Mouse (Mus musculus) heart, adult 2 months (tissue): Measurements from ENCODE around the gene Gm42372. TPM values are rescaled to one million over a fixed set of nuclear protein-coding genes. Genes with fewer than 3 reads are reported as not detected.

Experiments used
- DNase-seq, 2 experiments: peaks; one replicate each; pipeline ENCODE4 v3.0.0; 2021
- H3K27ac ChIP-seq: fragments of 200-600 bp; 2 replicates; pipeline ENCODE4 v1.8.1; 2022
- H3K27me3 ChIP-seq: fragments of 200-500 bp; 2 replicates; pipeline ENCODE4 v1.6.1; 2012; ENCODE audit warnings: mild to moderate bottlenecking, low read length, inconsistent platforms, mixed read lengths; ENCODE audit not compliant: control insufficient read depth, insufficient read depth
- H3K36me3 ChIP-seq: fragments of 200-500 bp; 2 replicates; pipeline ENCODE4 v1.6.1; 2012; ENCODE audit warnings: low read length, inconsistent platforms; ENCODE audit not compliant: control insufficient read depth, insufficient read depth
- H3K4me1 ChIP-seq: fragments of 200-500 bp; 2 replicates; pipeline ENCODE4 v1.6.1; 2011; ENCODE audit warnings: low read length; ENCODE audit not compliant: control insufficient read depth, insufficient read depth
- H3K4me3 ChIP-seq: fragments of 200-600 bp; 2 replicates; pipeline ENCODE4 v1.8.1; 2022
- H3K79me2 ChIP-seq: fragments of 200-500 bp; replicated peaks from 2 replicates; pipeline ENCODE4 v1.6.1; 2012; ENCODE audit warnings: mild to moderate bottlenecking, inconsistent platforms, low read length, moderate library complexity, mixed read lengths; ENCODE audit not compliant: control insufficient read depth, insufficient read depth
- H3K9ac ChIP-seq: fragments of 200-500 bp; 2 replicates; pipeline ENCODE4 v1.6.1; 2012; ENCODE audit warnings: low read depth, mild to moderate bottlenecking, control low read depth, inconsistent platforms, low read length, mixed read lengths
- CTCF ChIP-seq: fragments of 200-600 bp; IDR thresholded peaks from 2 replicates; pipeline ENCODE4 v1.8.1; 2022; ENCODE audit warnings: antibody characterized with exemption, mild to moderate bottlenecking, moderate library complexity
- EP300 ChIP-seq: fragments of 200-500 bp; IDR thresholded peaks from 2 replicates; pipeline ENCODE4 v1.6.1; 2011; ENCODE audit warnings: low read depth, low read length, control low read depth; ENCODE audit not compliant: insufficient read depth
- POLR2A ChIP-seq: fragments of 200-500 bp; IDR thresholded peaks from 2 replicates; pipeline ENCODE4 v1.6.1; 2011; ENCODE audit warnings: mild to moderate bottlenecking, low read depth, low read length, control low read depth; ENCODE audit not compliant: insufficient read depth
- WGBS: fragments of 180-500 bp; shearing (Covaris S2); methylation state at CpG from one replicate; pipeline ENCODE4 v1.1.7; 2018; 5-methylcytosine and 5-hydroxymethylcytosine counted together
- intact Hi-C: fragments of 180-260 bp; cut with DNase I; formaldehyde crosslinking; loops from one replicate; pipeline ENCODE4 v1.15.1; 2025
- polyA plus RNA-seq: library from polyadenylated mRNA; depleted of rRNA; stranded (reverse); fragments of >200 nt; gene quantifications from 2 replicates; pipeline ENCODE4 v1.2.3, GENCODE M21; 2012
- total RNA-seq, 2 experiments: library from RNA; stranded (reverse); gene quantifications; 2 replicates each; pipeline ENCODE4 v1.2.3; 2021

The Gm42372 gene
- total and polyA plus RNA-seq, 3 experiments, result not detected

GRCm38 (mm10) chr7:17025505-17025894 is 42.6 kb downstream of the Gm42372 start:
- WGBS, result 45% methylated on average over 4 of the region's 4 CpGs
- TF ChIP-seq EP300, result no peak
- no peak for TF ChIP-seq CTCF
- TF ChIP-seq POLR2A, result no peak
- H3K4me3 ChIP-seq, result no peak overlapping the region
- peak overlapping the region; percentile 71 for H3K27ac ChIP-seq
- DNase-seq, result no peak
- peaks cover 2% of the 10 kb centered on the region for H3K36me3 ChIP-seq
- H3K9ac ChIP-seq, result peak overlapping the region; percentile 43
- H3K4me1 ChIP-seq, result peaks cover 39% of the 10 kb centered on the region
- intact Hi-C loops, result no loop called here
- H3K27me3 ChIP-seq, result no peaks in the 10 kb centered on the region
- peaks cover 12% of the 10 kb centered on the region; the same call in 1 of the 2 replicates for H3K79me2 ChIP-seq

- 40% methylated on average over 9 of the region's 9 CpGs for WGBS
- Histone ChIP-seq H3K9ac (peak overlapping the region; percentile 43), H3K4me3 (no peak overlapping the region), H3K79me2 (peaks cover 12% of the 10 kb centered on the region; the same call in 1 of the 2 replicates), H3K4me1 (peaks cover 39% of the 10 kb centered on the region), H3K27ac (no peak overlapping the region), H3K27me3 (no peaks in the 10 kb centered on the region), H3K36me3 (peaks cover 2% of the 10 kb centered on the region)
- TF ChIP-seq EP300, result no peak
- TF ChIP-seq CTCF, result no peak
- no peak for TF ChIP-seq POLR2A
- DNase-seq, result no peak
- intact Hi-C loops, result loop anchor here (2.0 kb wide), 2 partner anchors 23 to 31 kb away; no protein-coding TSS in a partner anchor
Observed at GRCm38 (mm10) chr7:17025896-17026622, 43.2 kb downstream of the Gm42372 start.

GRCm38 (mm10) chr7:17026710-17027587 is 44.1 kb downstream of the Gm42372 start:
- Histone ChIP-seq H3K9ac (peak overlapping the region; percentile 98), H3K27ac (peak overlapping the region; percentile 97), H3K4me1 (peaks cover 39% of the 10 kb centered on the region), H3K4me3 (peak overlapping the region; percentile 87), H3K79me2 (peaks cover 10% of the 10 kb centered on the region; the same call in 1 of the 2 replicates), H3K36me3 (peaks cover 2% of the 10 kb centered on the region), H3K27me3 (no peaks in the 10 kb centered on the region)
- no peak for DNase-seq
- TF ChIP-seq EP300, result 0 out of 2 replicates have a peak, but pooled peaks have one; percentile 9
- TF ChIP-seq CTCF, result peak; percentile 64
- no peak for TF ChIP-seq POLR2A
- intact Hi-C loops, result loop anchor here (2.0 kb wide), 2 partner anchors 24 to 30 kb away; no protein-coding TSS in a partner anchor
- 2% methylated on average over 24 of the region's 24 CpGs for WGBS

GRCm38 (mm10) chr7:17027588-17028343 is 44.9 kb downstream of the Gm42372 start, which contains the start of gene Ppp5c:
TSS of gene Ppp5c (minus strand) at chr7:17027924.
- TF ChIP-seq POLR2A (peak; percentile 62), EP300 (0 out of 2 replicates have a peak, but pooled peaks have one; percentile 21), CTCF (no peak)
- H3K27ac ChIP-seq, result peak within 1 kb of the TSS; percentile 97
- under 1% methylated on average over 58 of the region's 58 CpGs for WGBS
- peaks cover 2% of the 10 kb centered on the region for H3K36me3 ChIP-seq
- H3K9ac ChIP-seq, result peak within 1 kb of the TSS; percentile 98
- no peaks in the 10 kb centered on the region for H3K27me3 ChIP-seq
- H3K79me2 ChIP-seq, result peaks cover 7% of the 10 kb centered on the region; the same call in 1 of the 2 replicates
- H3K4me1 ChIP-seq, result peaks cover 38% of the 10 kb centered on the region
- intact Hi-C loops, result loop anchor here (2.0 kb wide), 3 partner anchors 23 to 29 kb away; no protein-coding TSS in a partner anchor
- peak within 1 kb of the TSS; percentile 87 for H3K4me3 ChIP-seq
- peak; percentile 90 to 93 for DNase-seq

GRCm38 (mm10) chr7:17028923-17029322 is 46.0 kb downstream of the Gm42372 start:
- WGBS, result 79% methylated on average over 7 of the region's 7 CpGs
- TF ChIP-seq EP300 (no peak), POLR2A (no peak), CTCF (no peak)
- no peaks in the 10 kb centered on the region for H3K27me3 ChIP-seq
- peaks cover 27% of the 10 kb centered on the region for H3K4me1 ChIP-seq
- intact Hi-C loops, result loop anchor here (2.0 kb wide), 1 partner anchor 22 kb away; no protein-coding TSS in a partner anchor
- no peak overlapping the region for H3K9ac ChIP-seq
- H3K36me3 ChIP-seq, result no peaks in the 10 kb centered on the region; the same call in 1 of the 2 replicates
- DNase-seq, result no peak
- H3K27ac ChIP-seq, result no peak overlapping the region
- peaks cover 7% of the 10 kb centered on the region; the same call in 1 of the 2 replicates for H3K79me2 ChIP-seq
- H3K4me3 ChIP-seq, result no peak overlapping the region
